ENCODE assay signal across 16 mouse cellular contexts in genomic region chr1:83748061-83748460, GRCm38 (mm10).
DNase-seq lines count a peak whose midpoint lies in the region; ATAC-seq and TF ChIP-seq lines count a peak whose summit lies in the region.
"Had no signal": no experiment of that assay in that cellular context is flagged by ENCODE, and none has a peak within 500 bp of the region (broad histone marks: within the 10 kb centered on the region; RNA-seq: fewer than 3 reads in every experiment).

No protein-coding gene starts in this region.

- no peaks in the 10 kb centered on the region for H3K9me3 ChIP-seq in kidney, postnatal 0 days (replicated peaks; ENCODE audit: low read length)
- no peaks in the 10 kb centered on the region for H3K9me3 ChIP-seq in kidney, embryonic 15.5 days (replicated peaks)
- no peaks in the 10 kb centered on the region for H3K9me3 ChIP-seq in hindbrain, embryonic 14.5 days (ENCODE audit: control insufficient read depth, low read length)
- H3K9me3 ChIP-seq in neural tube, embryonic 13.5 days, result no peaks in the 10 kb centered on the region
- no peaks in the 10 kb centered on the region for H3K9me3 ChIP-seq in intestine, postnatal 0 days (ENCODE audit: control insufficient read depth)
- H3K9me3 ChIP-seq: lung, embryonic 15.5 days had no signal

- 42% methylated on average over 3 of the region's 3 CpGs for WGBS in kidney, postnatal 0 days
- 56% methylated on average over 3 of the region's 3 CpGs for WGBS in kidney, embryonic 15.5 days
- WGBS in hindbrain, embryonic 14.5 days, result 24% methylated on average over 3 of the region's 3 CpGs
- 20% methylated on average over 3 of the region's 3 CpGs for WGBS in neural tube, embryonic 13.5 days
- 68% methylated on average over 3 of the region's 3 CpGs for WGBS in intestine, postnatal 0 days

- no peak overlapping the region for H3K9ac ChIP-seq in kidney, postnatal 0 days (ENCODE audit: low read depth, low read length)
- H3K9ac ChIP-seq in kidney, embryonic 15.5 days, result no peak overlapping the region
- H3K9ac ChIP-seq in hindbrain, embryonic 14.5 days, result no peak overlapping the region
- H3K9ac ChIP-seq in neural tube, embryonic 13.5 days, result no peak overlapping the region
- H3K9ac ChIP-seq in intestine, postnatal 0 days (ENCODE audit: low read depth, low read length), result no peak overlapping the region
- H3K9ac ChIP-seq: liver, embryonic 14.5 days; lung, embryonic 15.5 days had no signal

- peak overlapping the region; percentile 12; the same call in 1 of the 2 replicates for H3K27ac ChIP-seq in gastrocnemius, adult 2 months
- no peak overlapping the region for H3K27ac ChIP-seq in kidney, postnatal 0 days
- H3K27ac ChIP-seq in kidney, embryonic 15.5 days, result no peak overlapping the region
- peak overlapping the region; percentile 62; the same call in 1 of the 2 replicates for H3K27ac ChIP-seq in hindbrain, embryonic 14.5 days
- peak overlapping the region; percentile 67 for H3K27ac ChIP-seq in neural tube, embryonic 13.5 days (replicated peaks)
- H3K27ac ChIP-seq in intestine, postnatal 0 days (ENCODE audit: low read depth, low read length), result no peak overlapping the region
- H3K27ac ChIP-seq: liver, embryonic 14.5 days; lung, embryonic 15.5 days had no signal

- no peak overlapping the region for H3K4me2 ChIP-seq in kidney, postnatal 0 days (ENCODE audit: low read length)
- no peak overlapping the region for H3K4me2 ChIP-seq in kidney, embryonic 15.5 days
- H3K4me2 ChIP-seq in hindbrain, embryonic 14.5 days (replicated peaks), result no peak overlapping the region
- H3K4me2 ChIP-seq in neural tube, embryonic 13.5 days, result no peak overlapping the region
- H3K4me2 ChIP-seq in intestine, postnatal 0 days (replicated peaks; ENCODE audit: low read depth), result no peak overlapping the region
- H3K4me2 ChIP-seq: lung, embryonic 15.5 days; midbrain, embryonic 11.5 days had no signal

- no peaks in the 10 kb centered on the region for H3K27me3 ChIP-seq in kidney, postnatal 0 days (ENCODE audit: insufficient read depth, low read length)
- no peaks in the 10 kb centered on the region for H3K27me3 ChIP-seq in kidney, embryonic 15.5 days
- H3K27me3 ChIP-seq in hindbrain, embryonic 14.5 days (ENCODE audit: control insufficient read depth, insufficient read depth, low read length), result no peaks in the 10 kb centered on the region
- H3K27me3 ChIP-seq in neural tube, embryonic 13.5 days, result no peaks in the 10 kb centered on the region
- H3K27me3 ChIP-seq in intestine, postnatal 0 days (replicated peaks; ENCODE audit: control insufficient read depth, insufficient read depth, low read length), result no peaks in the 10 kb centered on the region
- H3K27me3 ChIP-seq: lung, embryonic 15.5 days had no signal

- H3K4me1 ChIP-seq in kidney, postnatal 0 days (replicated peaks; ENCODE audit: insufficient read depth, low read length), result no peaks in the 10 kb centered on the region
- H3K4me1 ChIP-seq in kidney, embryonic 15.5 days, result no peaks in the 10 kb centered on the region
- peaks cover 32% of the 10 kb centered on the region for H3K4me1 ChIP-seq in hindbrain, embryonic 14.5 days (replicated peaks; ENCODE audit: control insufficient read depth, insufficient read depth, low read length)
- H3K4me1 ChIP-seq in neural tube, embryonic 13.5 days (replicated peaks), result peaks cover 33% of the 10 kb centered on the region
- H3K4me1 ChIP-seq in intestine, postnatal 0 days (replicated peaks; ENCODE audit: control insufficient read depth, insufficient read depth, low read length), result 0 out of 2 replicates have a peak, but pooled peaks cover 3% of the 10 kb centered on the region
- H3K4me1 ChIP-seq: lung, embryonic 15.5 days had no signal

- DNase-seq in gastrocnemius, adult 2 months, result no peak
- no peak for DNase-seq in gastrocnemius, postnatal 4 days (ENCODE audit: low spot score in 2 of 2)
- DNase-seq in kidney, postnatal 0 days (ENCODE audit: low spot score), result peak; percentile 28
- DNase-seq in hindbrain, embryonic 14.5 days (ENCODE audit: low spot score), result peak; percentile 49
- DNase-seq: B cell, adult 2 months; cerebellum, adult 8-10 months; kidney, adult 8-10 months; layer of hippocampus, postnatal 36 days; lung, postnatal 4 days; right cerebral cortex, adult 18-20 months had no signal

- no peak overlapping the region for H3K4me3 ChIP-seq in gastrocnemius, adult 2 months
- no peak overlapping the region for H3K4me3 ChIP-seq in kidney, postnatal 0 days (replicated peaks; ENCODE audit: low read depth, low read length)
- H3K4me3 ChIP-seq in kidney, embryonic 15.5 days (replicated peaks), result no peak overlapping the region
- H3K4me3 ChIP-seq in hindbrain, embryonic 14.5 days (replicated peaks; ENCODE audit: low read length), result no peak overlapping the region
- H3K4me3 ChIP-seq in neural tube, embryonic 13.5 days, result no peak overlapping the region
- no peak overlapping the region for H3K4me3 ChIP-seq in intestine, postnatal 0 days (ENCODE audit: low read depth, low read length)
- H3K4me3 ChIP-seq: lung, embryonic 15.5 days had no signal

- TF ChIP-seq CTCF in gastrocnemius, adult 2 months (IDR thresholded peaks at IDR 0.05), result no peak
- no peak for TF ChIP-seq CTCF in kidney, postnatal 0 days (IDR thresholded peaks at IDR 0.05; ENCODE audit: low read depth)
- no peak for TF ChIP-seq CTCF in intestine, postnatal 0 days (IDR thresholded peaks at IDR 0.05; ENCODE audit: low read depth)

- no peak for ATAC-seq in kidney, postnatal 0 days (replicated peaks; ENCODE audit: low FRiP score, low read depth)
- no peak for ATAC-seq in kidney, embryonic 15.5 days (replicated peaks; ENCODE audit: low FRiP score)
- no peak for ATAC-seq in hindbrain, embryonic 14.5 days (ENCODE audit: low FRiP score)
- 0 out of 2 replicates have a peak, but pooled peaks have one; percentile 50 for ATAC-seq in neural tube, embryonic 13.5 days (ENCODE audit: low read depth)
- ATAC-seq in intestine, postnatal 0 days, result no peak

- intact Hi-C loops in gastrocnemius, adult 2 months (cut with DNase I), result loop anchor here (10.0 kb wide), 1 partner anchor 837 kb away; no protein-coding TSS in a partner anchor

- no peaks in the 10 kb centered on the region for H3K36me3 ChIP-seq in kidney, postnatal 0 days (ENCODE audit: insufficient read depth, low read length)
- H3K36me3 ChIP-seq in kidney, embryonic 15.5 days, result no peaks in the 10 kb centered on the region
- H3K36me3 ChIP-seq in hindbrain, embryonic 14.5 days (replicated peaks; ENCODE audit: control insufficient read depth, insufficient read depth), result no peaks in the 10 kb centered on the region
- no peaks in the 10 kb centered on the region for H3K36me3 ChIP-seq in neural tube, embryonic 13.5 days
- no peaks in the 10 kb centered on the region for H3K36me3 ChIP-seq in intestine, postnatal 0 days (ENCODE audit: control insufficient read depth, insufficient read depth)
- H3K36me3 ChIP-seq: lung, embryonic 15.5 days had no signal

Comparison
In these comparisons a context has a peak if more than half of its experiments do, and no peak if none do; other contexts are left out.
1. DNase-seq: peak in kidney, postnatal 0 days (single experiment) and hindbrain, embryonic 14.5 days (single experiment); none in gastrocnemius, adult 2 months (single experiment) and gastrocnemius, postnatal 4 days (0 of 2).
2. H3K27ac ChIP-seq: peak in gastrocnemius, adult 2 months (single experiment), hindbrain, embryonic 14.5 days (single experiment) and neural tube, embryonic 13.5 days (single experiment); none in kidney, postnatal 0 days (single experiment), kidney, embryonic 15.5 days (single experiment) and intestine, postnatal 0 days (single experiment).